Mouse (Mus musculus) hindbrain, postnatal 0 days (tissue): ENCODE data around the gene Gm5244. TPM values are rescaled to one million over a fixed set of nuclear protein-coding genes. Genes with fewer than 3 reads are reported as not detected.

Source experiments
- ATAC-seq: fragments of 200-750 bp; cut with Nextera tagmentation; 2 replicates; pipeline ENCODE4 v1.8.0; 2017; ENCODE audit warnings: mild to moderate bottlenecking, moderate TSS enrichment, moderate library complexity
- DNase-seq: peaks from one replicate; pipeline ENCODE4 v3.0.0-alpha.2; 2015; ENCODE audit warnings: low spot score
- H3K27ac ChIP-seq: fragments of 300-500 bp; sonication (generic); 2 replicates; pipeline ENCODE4 v1.5.1; 2014; ENCODE audit warnings: mild to moderate bottlenecking
- H3K27me3 ChIP-seq: fragments of 300-500 bp; sonication (generic); 2 replicates; pipeline ENCODE4 v1.6.1; 2014; ENCODE audit warnings: low read length, mixed read lengths; ENCODE audit not compliant: insufficient read depth
- H3K36me3 ChIP-seq: fragments of 300-500 bp; sonication (generic); 2 replicates; pipeline ENCODE4 v1.6.1; 2014; ENCODE audit warnings: low read length, mixed read lengths; ENCODE audit not compliant: insufficient read depth
- H3K4me1 ChIP-seq: fragments of 300-500 bp; sonication (generic); 2 replicates; pipeline ENCODE4 v1.6.1; 2014; ENCODE audit warnings: antibody characterized with exemption, low read length, mixed read lengths; ENCODE audit not compliant: insufficient read depth
- H3K4me2 ChIP-seq: fragments of 300-500 bp; sonication (generic); 2 replicates; pipeline ENCODE4 v1.6.1; 2014; ENCODE audit warnings: low read depth, mild to moderate bottlenecking, low read length, moderate library complexity, mixed read lengths
- H3K4me3 ChIP-seq: fragments of 300-500 bp; sonication (generic); 2 replicates; pipeline ENCODE4 v1.5.1; 2014; ENCODE audit warnings: low read length
- H3K9ac ChIP-seq: fragments of 300-500 bp; sonication (generic); replicated peaks from 2 replicates; pipeline ENCODE4 v1.6.1; 2014; ENCODE audit warnings: mild to moderate bottlenecking, low read length, moderate library complexity, mixed read lengths
- H3K9me3 ChIP-seq: fragments of 300-500 bp; sonication (generic); 2 replicates; pipeline ENCODE4 v1.6.1; 2016; ENCODE audit warnings: low read length, mixed read lengths
- CTCF ChIP-seq: IDR thresholded peaks from 2 replicates; pipeline ENCODE4 v1.5.1; 2016; ENCODE audit warnings: antibody characterized with exemption, control low read depth, low read depth
- WGBS: fragments of 180-500 bp; shearing (Covaris S2); extraction: QIAGEN DNeasy Blood & Tissue Kit; methylation state at CpG from one replicate; pipeline ENCODE4 v1.1.7; 2014; 5-methylcytosine and 5-hydroxymethylcytosine counted together
- polyA plus RNA-seq: library from polyadenylated mRNA; unstranded; fragments of >200 nt; fragmentation: Nextera tagmentation; extraction: Ambion mirVana; gene quantifications from 2 replicates; pipeline ENCODE4 v1.2.1, GENCODE M21; 2015
- total RNA-seq: library from RNA; depleted of rRNA; stranded (reverse); fragments of >200 nt; gene quantifications from 2 replicates; pipeline ENCODE4 v1.2.3, GENCODE M21; 2014; rRNA removed

Gene Gm5244
- total and polyA plus RNA-seq, 2 experiments from 2014 or later, result not detected

DNA sequence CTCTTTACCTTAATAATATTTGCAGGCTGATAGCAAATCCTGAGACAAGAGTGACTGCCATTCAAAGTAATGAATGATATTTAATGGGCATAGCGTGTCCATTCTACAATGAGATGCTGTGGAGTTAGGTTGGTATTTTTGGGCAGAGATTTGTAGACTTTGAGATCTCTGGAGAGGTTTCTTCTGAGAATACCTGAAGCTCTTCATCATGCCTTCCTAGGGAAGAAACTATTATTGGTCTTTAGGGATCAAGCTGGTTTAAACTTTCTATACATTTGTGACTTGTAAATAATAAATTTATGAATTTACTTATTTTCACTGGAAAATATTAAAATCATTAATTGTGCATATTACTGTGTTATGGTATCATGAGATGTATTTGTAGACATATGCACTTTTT is 46.9 kb downstream of the Gm5244 start, which contains the start of gene Olfr1446:
Olfr1446 (minus strand) TSS at position 101 of the 400 bp plus-strand sequence.
- WGBS, result 84% methylated on average over 1 of the region's 1 CpGs
- DNase-seq (no peak), ATAC-seq (no peak)
- Histone ChIP-seq H3K27me3 (no peaks in the 10 kb centered on the region), H3K9ac (no peak within 1 kb of the TSS), H3K4me2 (no peak within 1 kb of the TSS), H3K4me3 (no peak within 1 kb of the TSS), H3K27ac (no peak within 1 kb of the TSS), H3K9me3 (no peaks in the 10 kb centered on the region), H3K4me1 (no peaks in the 10 kb centered on the region), H3K36me3 (no peaks in the 10 kb centered on the region)
- no peak for TF ChIP-seq CTCF

Other genes with a start within 250 kb of the Gm5244 start
- gene Gm4952, start 246.7 kb upstream of the Gm5244 start, total RNA-seq, result 0.14 TPM in 1 of 2 replicates, not detected in the other
- 0.30 and 0.43 TPM in 2 replicates for gene Gm4952, start 246.7 kb upstream of the Gm5244 start, polyA plus RNA-seq
- gene Glyat, start 213.4 kb upstream of the Gm5244 start, total RNA-seq, result not detected in 2 replicates
- 0.05 TPM in 1 of 2 replicates, not detected in the other for gene Glyat, start 213.4 kb upstream of the Gm5244 start, polyA plus RNA-seq
- gene Olfr1442, start 176.2 kb upstream of the Gm5244 start, total RNA-seq, result not detected in 2 replicates
- not detected in 2 replicates for gene Olfr1442, start 176.2 kb upstream of the Gm5244 start, polyA plus RNA-seq
- not detected in 2 replicates for gene Olfr1443, start 168.6 kb upstream of the Gm5244 start, total RNA-seq
- not detected in 2 replicates for gene Olfr1443, start 168.6 kb upstream of the Gm5244 start, polyA plus RNA-seq
- gene Keg1, start 150.9 kb upstream of the Gm5244 start, total RNA-seq, result not detected in 2 replicates
- not detected in 2 replicates for gene Keg1, start 150.9 kb upstream of the Gm5244 start, polyA plus RNA-seq
- 0.42 and 1.3 TPM in 2 replicates for gene Cntf, start 81.0 kb upstream of the Gm5244 start, total RNA-seq
- 0.83 and 1.5 TPM in 2 replicates for gene Cntf, start 81.0 kb upstream of the Gm5244 start, polyA plus RNA-seq
- 42.5 and 49.1 TPM in 2 replicates for gene Zfp91, start 50.6 kb upstream of the Gm5244 start, total RNA-seq
- gene Zfp91, start 50.6 kb upstream of the Gm5244 start, polyA plus RNA-seq, result 13.4 and 14.1 TPM in 2 replicates
- 0.83 and 1.8 TPM in 2 replicates for gene Lpxn, start 50.5 kb upstream of the Gm5244 start, total RNA-seq
- 1.1 and 1.2 TPM in 2 replicates for gene Lpxn, start 50.5 kb upstream of the Gm5244 start, polyA plus RNA-seq
- not detected in 2 replicates for gene Olfr1444, start 10.6 kb downstream of the Gm5244 start, total RNA-seq
- not detected in 2 replicates for gene Olfr1444, start 10.6 kb downstream of the Gm5244 start, polyA plus RNA-seq
- not detected in 2 replicates for gene Olfr1445, start 37.2 kb downstream of the Gm5244 start, total RNA-seq
- not detected in 2 replicates for gene Olfr1445, start 37.2 kb downstream of the Gm5244 start, polyA plus RNA-seq
- not detected in 2 replicates for gene Olfr1446, start 46.8 kb downstream of the Gm5244 start, total RNA-seq
- gene Olfr1446, start 46.8 kb downstream of the Gm5244 start, polyA plus RNA-seq, result not detected in 2 replicates
- gene Olfr1447, start 57.1 kb downstream of the Gm5244 start, total RNA-seq, result not detected in 2 replicates
- not detected in 2 replicates for gene Olfr1447, start 57.1 kb downstream of the Gm5244 start, polyA plus RNA-seq
- gene Olfr1448, start 77.7 kb downstream of the Gm5244 start, total RNA-seq, result not detected in 2 replicates
- not detected in 2 replicates for gene Olfr1448, start 77.7 kb downstream of the Gm5244 start, polyA plus RNA-seq
- gene Olfr1449, start 84.2 kb downstream of the Gm5244 start, total RNA-seq, result not detected in 2 replicates
- not detected in 2 replicates for gene Olfr1449, start 84.2 kb downstream of the Gm5244 start, polyA plus RNA-seq
- not detected in 2 replicates for gene Olfr1450, start 103.6 kb downstream of the Gm5244 start, total RNA-seq
- not detected in 2 replicates for gene Olfr1450, start 103.6 kb downstream of the Gm5244 start, polyA plus RNA-seq
- not detected in 2 replicates for gene Olfr1451, start 148.3 kb downstream of the Gm5244 start, total RNA-seq
- gene Olfr1451, start 148.3 kb downstream of the Gm5244 start, polyA plus RNA-seq, result not detected in 2 replicates
- gene Olfr1453, start 181.6 kb downstream of the Gm5244 start, total RNA-seq, result not detected in 2 replicates
- gene Olfr1453, start 181.6 kb downstream of the Gm5244 start, polyA plus RNA-seq, result not detected in 2 replicates
- not detected in 2 replicates for gene Olfr1454, start 213.9 kb downstream of the Gm5244 start, total RNA-seq
- gene Olfr1454, start 213.9 kb downstream of the Gm5244 start, polyA plus RNA-seq, result not detected in 2 replicates